Mouse (Mus musculus) natural killer cell, adult 2 months (primary cell): ENCODE measurements around the gene Tekt5.

ENCODE experiments used
- DNase-seq, 2 experiments: peaks; one replicate each; pipeline ENCODE4 v3.0.0; 2022; ENCODE audit warnings: low spot score in 2 of 2

The Tekt5 gene

GRCm38 (mm10) chr16:10336454-10337421 is 58.6 kb downstream of the Tekt5 start:
- DNase-seq: no peak

GRCm38 (mm10) chr16:10335953-10336352 is 59.3 kb downstream of the Tekt5 start:
- no peak for DNase-seq

GRCm38 (mm10) chr16:10332732-10333131 is 62.6 kb downstream of the Tekt5 start:
- DNase-seq: no peak

- DNase-seq: no peak
Measured at GRCm38 (mm10) chr16:10330586-10331495, 64.4 kb downstream of the Tekt5 start.

- no peak for DNase-seq
Measured at GRCm38 (mm10) chr16:10327563-10328333, 67.5 kb downstream of the Tekt5 start.

- DNase-seq: no peak
Measured at GRCm38 (mm10) chr16:10319914-10320569, 75.2 kb downstream of the Tekt5 start.

GRCm38 (mm10) chr16:10317197-10317544 is 78.1 kb downstream of the Tekt5 start:
- DNase-seq: no peak

GRCm38 (mm10) chr16:10316493-10317196 is 78.6 kb downstream of the Tekt5 start:
- no peak for DNase-seq

- no peak for DNase-seq
Measured at GRCm38 (mm10) chr16:10313646-10314088, 81.6 kb downstream of the Tekt5 start, which contains the start of gene Emp2. Emp2 (minus strand) TSS chr16:10313968.

- DNase-seq: no peak
Measured at GRCm38 (mm10) chr16:10313226-10313625, 82.1 kb downstream of the Tekt5 start.

GRCm38 (mm10) chr16:10311989-10312388 is 83.3 kb downstream of the Tekt5 start:
- no peak for DNase-seq

- DNase-seq: no peak
Measured at GRCm38 (mm10) chr16:10311086-10311485, 84.2 kb downstream of the Tekt5 start.

- no peak for DNase-seq
Measured at GRCm38 (mm10) chr16:10310507-10310906, 84.8 kb downstream of the Tekt5 start.
